33 mouse cellular contexts compared by ENCODE assay signal in the genomic region with DNA sequence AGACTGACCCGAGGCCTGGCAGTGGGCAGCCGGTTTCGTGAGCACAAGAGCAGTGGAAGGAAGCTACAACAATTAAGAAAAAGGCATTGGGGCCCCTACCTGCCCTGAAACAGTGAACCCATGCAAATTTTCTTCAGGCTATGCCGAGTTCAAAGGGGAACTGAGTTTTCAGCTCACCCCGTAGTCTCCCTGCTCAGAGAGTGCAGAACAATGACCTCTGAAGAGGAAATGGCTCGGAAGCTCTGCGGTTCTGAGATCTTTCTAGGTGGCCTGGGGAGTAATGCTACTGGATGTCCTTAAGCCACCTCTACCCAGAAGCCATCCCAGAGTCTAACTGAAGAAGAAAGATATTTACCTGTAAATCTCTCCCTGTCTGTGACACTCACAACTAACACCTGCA.
"Had no signal": no experiment of that assay in that cellular context is flagged by ENCODE, and none has a peak within 500 bp of the region (broad histone marks: within the 10 kb centered on the region; RNA-seq: fewer than 3 reads in every experiment).

No protein-coding gene starts in this region.

- H3K9ac ChIP-seq: heart, embryonic 12.5 days; heart, embryonic 13.5 days; heart, embryonic 15.5 days; hindbrain, embryonic 12.5 days; hindbrain, embryonic 13.5 days; hindbrain, embryonic 14.5 days; hindbrain, embryonic 15.5 days; intestine, embryonic 15.5 days; kidney, embryonic 15.5 days had no signal

- H3K36me3 ChIP-seq: heart, embryonic 12.5 days; heart, embryonic 13.5 days; heart, embryonic 15.5 days; hindbrain, embryonic 10.5 days; hindbrain, embryonic 12.5 days; hindbrain, embryonic 13.5 days; hindbrain, embryonic 15.5 days; intestine, embryonic 15.5 days; kidney, embryonic 15.5 days had no signal

- H3K4me1 ChIP-seq: heart, embryonic 12.5 days; heart, embryonic 13.5 days; heart, embryonic 15.5 days; hindbrain, embryonic 10.5 days; hindbrain, embryonic 12.5 days; hindbrain, embryonic 15.5 days; intestine, embryonic 15.5 days; kidney, embryonic 15.5 days had no signal

- DNase-seq: heart, postnatal 10 days; heart, postnatal 14 days; heart, postnatal 36 days; heart, postnatal 4 days; kidney, adult 18-20 months; kidney, adult 2 months; kidney, adult 8-10 months; kidney, adult 9 months; kidney, postnatal 10 days; kidney, postnatal 14 days; kidney, postnatal 25 days; kidney, postnatal 36 days; kidney, postnatal 4 days; layer of hippocampus, adult 9-11 months; layer of hippocampus, postnatal 36 days had no signal

- ATAC-seq: hindbrain, embryonic 16.5 days; hindbrain, postnatal 0 days; inflammation-experienced regulatory T-cells, adult 6 months; intestine, embryonic 15.5 days; intestine, embryonic 16.5 days; intestine, postnatal 0 days had no signal

- H3K4me3 ChIP-seq: heart, embryonic 12.5 days; heart, embryonic 13.5 days; heart, embryonic 15.5 days; hindbrain, embryonic 10.5 days; hindbrain, embryonic 12.5 days; hindbrain, embryonic 13.5 days; hindbrain, embryonic 15.5 days; intestine, embryonic 15.5 days; kidney, embryonic 15.5 days; layer of hippocampus, adult 2 months; left cerebral cortex, adult 2 months had no signal

- H3K27ac ChIP-seq: heart, embryonic 13.5 days; heart, embryonic 15.5 days; hindbrain, embryonic 10.5 days; hindbrain, embryonic 12.5 days; hindbrain, embryonic 13.5 days; hindbrain, embryonic 14.5 days; hindbrain, embryonic 15.5 days; hindbrain, postnatal 0 days; intestine, embryonic 15.5 days; kidney, embryonic 15.5 days; kidney, postnatal 0 days; layer of hippocampus, adult 2 months; left cerebral cortex, adult 2 months had no signal

- H3K27me3 ChIP-seq: heart, embryonic 12.5 days; heart, embryonic 13.5 days; heart, embryonic 15.5 days; hindbrain, embryonic 12.5 days; hindbrain, embryonic 13.5 days; hindbrain, embryonic 15.5 days; intestine, embryonic 15.5 days; kidney, embryonic 15.5 days had no signal
